Mouse (Mus musculus) telencephalon, adult 2 months (tissue): ENCODE measurements around the gene Fzd4.

Source experiments
- DNase-seq: peaks from one replicate; pipeline ENCODE4 v3.0.0-alpha.2; 2011; ENCODE audit warnings: low read depth, low spot score

The Fzd4 gene

DNA sequence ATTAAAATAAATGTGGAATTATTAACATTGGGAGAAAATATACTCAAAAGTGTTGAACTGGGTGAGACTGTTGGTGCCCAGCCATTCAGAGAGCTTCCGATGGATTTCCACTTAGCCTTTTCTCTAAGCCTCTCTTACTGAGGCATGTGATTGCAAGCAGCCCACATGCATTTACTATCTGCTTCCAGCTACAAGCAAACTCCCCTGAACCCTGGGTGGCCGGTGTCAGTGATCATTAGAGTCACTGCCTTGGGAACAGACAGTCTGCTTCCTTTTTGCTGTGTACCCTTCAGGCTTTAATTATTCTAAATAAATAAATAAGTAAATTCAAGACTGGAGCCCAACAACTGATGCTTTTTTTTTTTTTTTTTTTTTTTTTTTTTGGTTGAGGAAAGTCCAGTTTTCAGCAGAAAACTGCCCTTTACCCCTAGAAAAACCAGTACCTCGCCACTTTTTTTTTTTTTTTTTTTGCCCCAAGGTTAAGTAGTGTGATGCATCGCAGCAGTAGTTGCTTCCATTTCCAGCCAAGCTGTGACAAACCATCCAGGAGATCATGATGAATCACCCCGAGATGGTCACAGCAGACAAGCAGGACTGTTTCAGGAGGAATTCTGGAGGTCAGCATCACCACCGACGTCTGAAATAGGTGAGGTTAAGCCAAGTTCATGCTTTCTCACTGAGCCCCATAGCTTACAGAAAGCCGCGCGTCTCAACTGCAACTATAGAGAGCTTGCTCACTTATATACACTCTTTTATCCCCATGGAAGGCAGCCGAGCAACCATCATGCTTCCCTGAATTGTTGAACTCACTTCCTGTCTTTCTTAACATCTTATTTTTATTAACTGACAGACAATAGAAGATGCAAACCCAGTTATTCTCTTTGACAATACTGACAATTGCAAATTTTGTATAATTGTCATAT, 21.9 kb downstream of the Fzd4 start:
- DNase-seq: no peak

DNA sequence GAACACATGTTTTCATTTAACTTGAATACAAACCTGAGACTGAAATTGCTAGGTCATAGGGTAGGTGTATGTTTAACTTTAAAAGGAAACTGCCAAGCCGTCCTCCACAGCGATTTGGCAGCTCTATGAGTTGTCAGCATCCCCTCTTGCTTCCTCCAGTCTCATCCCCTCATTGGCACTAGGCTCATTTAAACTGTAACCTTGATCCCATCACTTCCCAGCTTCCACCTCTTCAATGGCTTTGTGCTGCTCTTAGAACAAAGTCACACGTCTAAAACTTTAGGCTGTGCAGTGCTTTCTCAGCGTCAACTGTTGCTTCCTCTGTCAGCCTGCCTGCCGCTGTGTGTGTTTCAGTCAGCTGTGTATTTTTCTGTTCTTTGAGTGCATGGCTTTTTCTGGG, 22.9 kb downstream of the Fzd4 start:
- no peak for DNase-seq

DNA sequence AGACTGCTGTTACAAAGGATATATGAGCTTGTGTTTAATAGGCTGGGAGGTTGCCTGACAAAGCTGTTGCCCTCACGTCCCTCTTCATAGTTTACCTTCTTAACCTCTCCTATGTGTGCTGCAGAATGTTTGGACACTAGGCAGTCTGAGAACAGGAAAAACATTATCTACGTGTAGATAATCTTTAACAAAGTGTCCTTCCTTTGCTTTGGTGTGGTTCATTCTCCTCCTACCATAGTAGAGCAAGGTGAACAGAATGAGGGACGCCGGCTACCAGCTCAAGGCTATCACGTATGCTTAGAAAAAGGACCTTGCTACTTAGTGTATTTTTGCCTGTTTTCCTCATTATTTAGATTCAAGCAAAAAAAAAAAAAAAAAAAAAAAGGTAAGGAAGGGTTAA, 24.6 kb downstream of the Fzd4 start:
- DNase-seq: no peak

DNA sequence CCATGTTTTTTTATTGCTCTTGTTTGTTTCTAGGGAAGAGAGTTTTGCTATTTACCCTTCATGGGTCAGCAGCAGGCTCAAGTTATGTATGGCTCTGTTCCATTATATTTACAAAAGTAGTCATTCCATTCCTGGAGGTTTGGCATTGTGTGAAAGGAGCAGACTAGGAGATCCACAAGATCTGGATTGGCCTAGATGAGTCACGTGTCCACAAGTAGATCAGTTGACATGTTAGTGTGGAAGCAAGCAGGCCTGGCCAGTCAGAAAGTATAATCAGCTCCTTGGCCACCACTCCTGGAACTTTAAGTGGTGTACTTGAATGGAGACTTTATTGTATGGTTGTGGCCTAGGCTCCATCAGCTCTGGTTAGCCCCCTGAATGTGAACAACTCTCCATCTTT, 25.2 kb downstream of the Fzd4 start:
- no peak for DNase-seq

DNA sequence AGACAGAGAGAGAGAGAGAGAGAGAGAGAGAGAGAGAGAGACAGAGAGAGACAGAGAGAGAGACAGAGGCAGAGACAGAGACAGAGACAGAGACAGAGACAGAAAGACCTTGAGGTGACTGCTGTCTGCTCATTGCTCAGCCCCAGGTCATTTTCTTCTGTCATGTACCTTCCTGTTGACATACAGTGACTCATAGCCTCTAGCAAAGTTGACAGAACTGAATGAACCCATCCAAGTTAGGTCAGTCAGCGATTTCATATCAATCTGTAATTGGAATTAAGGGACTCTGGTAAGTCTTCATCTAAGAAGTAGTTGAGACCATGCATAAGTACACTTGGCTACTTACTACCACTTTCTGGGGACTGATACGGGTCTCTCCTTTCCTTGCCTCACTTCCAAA, 27.0 kb downstream of the Fzd4 start:
- no peak for DNase-seq

DNA sequence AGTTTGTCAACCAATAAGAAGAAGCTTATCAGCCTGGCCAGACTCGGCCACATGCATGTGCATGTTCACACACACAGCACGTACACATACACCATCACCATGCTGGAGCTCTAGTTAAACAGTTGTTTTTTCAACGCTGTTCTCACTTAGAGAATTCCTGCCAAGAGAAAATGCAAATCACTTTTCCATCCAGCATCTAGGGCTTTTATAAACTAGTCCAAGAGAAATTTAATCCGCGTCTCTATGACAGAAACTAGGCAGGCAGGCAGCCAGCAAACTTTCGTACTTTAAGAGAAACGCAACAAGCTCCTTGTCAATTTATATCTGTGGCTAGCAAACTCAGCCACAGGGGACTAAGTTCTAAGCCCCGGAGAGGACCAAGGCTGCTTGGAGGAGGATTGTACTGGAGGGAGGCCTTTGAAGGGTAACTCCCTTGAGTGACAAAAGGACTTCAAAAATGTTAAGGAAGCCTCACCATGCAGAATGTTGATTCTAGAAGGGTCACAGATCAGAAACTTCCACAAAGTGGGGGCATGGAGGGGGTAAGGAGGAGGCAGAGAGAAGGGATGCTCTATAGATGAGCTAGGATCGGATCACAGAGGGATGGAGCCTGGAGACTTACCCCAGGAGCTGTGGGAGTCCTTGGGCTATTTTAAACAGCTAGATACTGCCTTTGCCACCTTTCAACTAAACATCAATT, 29.2 kb downstream of the Fzd4 start:
- DNase-seq: peak; percentile 54

DNA sequence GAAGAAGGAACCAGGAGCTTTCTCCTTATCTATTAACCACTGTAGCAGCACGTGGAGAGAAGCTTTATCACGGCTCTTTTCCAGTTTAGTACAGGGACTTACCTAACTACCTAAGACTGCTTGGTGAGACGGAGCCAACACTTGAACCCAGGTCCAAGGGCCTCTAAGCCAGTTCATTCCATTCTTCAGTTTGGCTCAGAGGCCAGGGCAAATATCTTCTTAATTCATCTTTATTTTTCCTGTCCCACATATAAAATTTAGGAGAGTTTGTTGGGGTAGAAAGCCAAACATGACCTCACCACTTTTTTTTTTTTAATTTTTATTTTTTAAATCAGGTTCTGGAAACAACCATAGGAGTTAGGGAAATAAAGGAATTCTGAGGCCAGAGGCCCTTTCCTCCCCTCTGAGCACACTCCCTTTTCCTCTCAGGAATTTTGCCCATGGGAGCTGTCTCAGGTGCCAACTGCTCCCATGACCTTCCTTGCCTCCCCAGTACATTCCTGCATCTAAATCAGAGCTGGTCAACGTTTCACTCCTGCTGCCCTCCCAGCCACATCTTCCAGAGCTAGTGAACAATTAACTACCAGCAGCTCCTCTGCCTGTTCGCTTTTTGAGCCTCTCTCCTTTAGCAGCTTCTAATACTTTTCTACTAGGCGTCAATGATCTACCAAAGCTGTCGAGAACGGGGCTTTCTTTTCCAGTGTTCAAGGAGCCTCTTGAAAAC, 29.9 kb downstream of the Fzd4 start:
- DNase-seq: no peak

DNA sequence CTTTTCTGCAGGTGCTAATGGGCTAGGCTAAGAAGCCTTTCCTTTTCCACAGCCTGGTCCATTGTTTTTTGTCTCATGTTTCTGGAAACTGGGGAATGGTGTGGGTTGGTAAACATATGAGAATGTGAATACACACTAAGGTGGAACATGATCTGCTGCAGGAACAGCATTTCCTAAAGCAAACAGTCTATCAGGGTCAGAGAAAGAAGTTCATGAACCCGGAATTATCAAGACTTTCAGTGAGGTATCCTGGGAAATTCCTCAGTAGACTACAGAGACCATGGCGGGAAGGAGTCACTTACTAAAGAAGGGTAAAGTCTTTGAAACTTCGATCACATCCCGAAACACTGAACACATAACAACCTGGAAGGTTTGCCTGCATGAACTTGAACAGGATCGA, 32.2 kb downstream of the Fzd4 start:
- no peak for DNase-seq

DNA sequence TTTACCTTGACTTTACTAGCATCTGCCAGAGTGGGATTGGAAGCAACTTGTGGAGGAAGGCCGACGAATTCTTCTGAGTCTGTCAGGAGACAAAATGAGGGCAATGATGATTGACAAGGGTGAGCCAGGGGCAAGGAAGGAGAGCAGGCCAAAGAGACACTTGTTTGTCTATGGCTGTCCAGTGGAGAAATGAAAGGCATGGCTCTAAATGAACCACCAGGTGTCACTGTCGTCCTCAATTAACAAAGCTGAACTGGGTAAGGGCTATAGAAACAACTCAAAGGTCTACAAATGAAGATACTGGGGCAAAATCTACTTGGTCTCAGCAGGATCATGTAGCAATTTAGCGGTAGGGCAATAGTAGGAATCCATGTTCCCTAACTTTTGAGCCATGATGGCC, 33.4 kb downstream of the Fzd4 start:
- DNase-seq: peak; percentile 16

DNA sequence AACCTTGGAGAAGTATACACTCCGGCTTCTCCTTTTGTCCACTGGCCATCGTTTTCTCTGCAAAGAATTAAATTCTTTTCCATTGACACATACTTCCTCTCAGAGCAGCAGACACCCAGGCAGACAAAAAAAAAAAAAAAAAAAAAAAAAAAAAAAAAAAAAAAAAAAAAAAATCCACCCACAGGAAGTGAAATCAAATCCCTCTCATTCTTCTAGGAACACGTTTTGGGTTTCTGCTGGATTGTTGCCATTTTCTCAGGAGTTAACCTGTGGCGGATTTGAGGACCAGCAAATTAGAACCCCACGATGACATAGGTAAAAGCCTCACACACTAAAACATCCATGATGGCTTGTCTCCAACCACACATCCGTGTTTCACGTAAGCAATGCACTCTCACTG, 37.1 kb downstream of the Fzd4 start:
- no peak for DNase-seq

DNA sequence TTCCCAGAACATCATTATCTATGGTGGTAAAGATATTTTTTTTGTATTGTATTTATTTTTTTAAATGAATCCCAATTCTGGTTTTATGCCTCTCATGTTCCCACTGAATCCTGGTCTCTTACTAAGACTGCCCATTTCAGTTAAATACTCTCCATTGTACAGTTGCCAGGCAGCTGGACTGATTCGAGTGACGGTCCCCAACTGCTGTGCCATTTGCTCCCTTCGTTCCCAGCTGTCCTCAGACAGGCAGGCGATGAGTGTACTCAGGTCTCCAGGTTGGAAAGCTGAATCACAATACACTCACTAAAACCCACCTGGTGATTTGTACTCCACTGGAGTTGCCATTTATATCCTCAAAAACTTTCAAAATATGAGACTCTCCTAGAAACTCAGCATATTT, 38.1 kb downstream of the Fzd4 start:
- no peak for DNase-seq

DNA sequence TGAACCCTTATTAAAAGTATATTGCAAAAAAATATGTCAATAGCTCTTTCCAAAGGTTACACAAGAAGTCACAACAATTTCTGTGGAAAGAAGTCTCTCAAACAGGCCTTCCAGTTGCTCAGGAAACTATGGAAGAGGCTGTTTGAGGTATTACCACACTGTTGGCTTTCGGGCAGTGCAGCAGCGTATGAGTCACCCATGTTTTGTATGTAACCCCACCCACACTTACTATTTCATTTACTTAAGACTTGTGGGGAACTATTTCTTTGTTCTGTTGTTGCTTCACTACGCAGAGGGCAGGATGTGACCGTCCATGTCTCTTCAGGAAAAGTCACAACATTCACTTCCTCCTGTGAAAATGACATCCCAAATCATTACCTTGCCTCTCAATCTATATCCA, 41.0 kb downstream of the Fzd4 start:
- no peak for DNase-seq

DNA sequence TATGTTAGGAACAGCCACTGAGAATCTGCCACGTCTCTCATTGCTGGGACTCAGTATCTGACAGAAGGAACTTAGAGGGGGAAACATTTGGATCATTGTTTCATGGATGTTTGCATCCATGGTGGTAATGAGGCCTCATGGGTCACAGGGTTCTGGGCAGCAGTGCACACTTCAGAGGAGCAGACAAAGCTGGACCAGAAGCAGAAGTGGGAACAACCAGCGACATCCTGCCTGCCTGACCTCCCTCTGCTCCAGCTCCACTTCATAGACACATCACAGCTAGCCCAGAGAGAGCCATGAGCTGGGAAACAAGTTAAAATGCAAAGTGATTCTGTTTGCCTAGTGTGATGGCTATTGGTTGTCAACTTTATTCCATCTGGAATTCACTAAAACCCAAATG, 46.2 kb downstream of the Fzd4 start:
- DNase-seq: no peak

DNA sequence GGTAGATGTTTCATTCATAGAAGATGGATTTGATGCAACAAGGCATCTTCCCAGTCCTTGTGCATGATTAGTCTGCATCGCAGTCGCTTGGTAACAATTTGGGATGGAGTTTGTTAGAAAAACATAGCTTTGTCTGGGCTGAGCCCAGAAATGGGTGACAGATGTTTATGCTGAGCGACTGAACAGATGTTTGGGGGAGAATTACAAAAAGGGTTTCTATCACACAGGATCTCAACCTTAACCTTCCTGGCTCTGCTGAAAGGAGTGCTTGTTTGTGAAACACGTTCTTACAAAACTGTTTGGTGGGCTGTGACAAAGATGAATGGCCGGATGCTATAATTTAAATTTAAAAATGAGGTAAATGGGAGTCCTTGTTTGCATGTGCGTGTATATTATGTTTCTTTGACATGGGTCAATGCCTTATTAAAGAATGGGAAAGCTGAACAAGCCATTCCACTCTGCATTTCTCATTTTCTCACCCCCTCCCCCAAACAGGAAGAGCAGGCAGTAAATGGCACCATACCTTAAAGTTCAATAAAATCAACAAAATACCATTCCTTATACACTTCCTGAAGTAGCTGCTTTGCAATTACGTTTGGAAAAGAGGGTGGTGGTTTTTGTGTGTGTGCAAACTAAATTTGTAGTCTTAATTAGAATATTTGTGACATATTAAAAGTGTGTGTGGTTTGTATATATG, 52.4 kb downstream of the Fzd4 start:
- DNase-seq: no peak

DNA sequence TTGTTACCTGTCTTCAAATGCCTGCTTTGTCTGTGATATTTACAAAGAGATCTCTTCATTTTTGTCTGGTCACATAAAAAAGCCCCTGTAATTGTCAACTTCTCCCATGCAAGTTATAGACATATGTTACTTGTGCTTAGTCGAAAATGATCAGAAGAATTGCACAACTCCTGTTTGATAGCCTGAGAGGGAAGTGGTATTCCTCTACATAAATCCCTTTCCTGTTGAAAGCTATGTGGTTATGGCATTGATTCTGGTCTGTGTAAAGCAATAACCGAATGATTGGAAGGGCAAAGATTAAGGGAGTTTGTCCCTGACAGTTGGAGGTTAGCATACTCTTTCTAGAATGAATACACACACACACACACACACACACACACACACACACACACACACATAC, 55.5 kb downstream of the Fzd4 start:
- no peak for DNase-seq

DNA sequence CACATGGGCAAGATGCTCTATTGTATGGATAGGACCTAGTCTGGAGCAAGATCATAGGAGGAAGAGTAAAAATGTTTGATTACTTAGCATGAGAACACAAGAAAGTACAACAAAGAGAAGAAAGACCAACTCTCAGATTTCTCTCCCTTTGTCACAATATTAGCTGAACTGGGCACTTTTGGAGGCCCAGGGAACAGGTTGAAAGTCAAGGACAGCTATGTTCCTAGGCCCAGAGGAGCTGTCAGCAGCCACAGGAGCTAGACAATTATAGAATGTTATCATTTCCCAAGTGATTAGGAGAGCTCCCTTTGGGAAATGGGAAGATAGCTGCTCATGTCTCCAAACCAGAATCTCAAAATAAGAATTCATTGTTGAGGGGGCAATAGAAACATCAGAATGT, 56.8 kb downstream of the Fzd4 start:
- no peak for DNase-seq

DNA sequence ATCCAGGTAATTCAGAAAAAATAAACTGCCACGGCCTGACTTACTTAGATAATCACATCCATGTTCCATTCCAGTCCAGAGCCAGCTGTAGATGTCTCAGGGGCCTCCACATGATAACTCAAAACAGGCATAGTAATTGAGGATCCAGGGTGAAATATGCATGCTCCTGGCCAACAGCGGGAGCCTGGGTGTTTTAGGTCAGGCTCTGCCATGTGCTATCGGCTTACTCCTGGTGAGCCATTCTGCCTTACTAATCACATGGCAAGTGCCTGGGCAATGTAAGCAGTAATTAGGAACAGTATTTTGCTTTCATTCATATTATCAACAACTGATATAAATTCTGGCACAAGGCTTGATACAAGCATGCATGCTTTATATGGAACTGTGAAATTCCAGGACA, 57.2 kb downstream of the Fzd4 start:
- DNase-seq: no peak
